Mouse (Mus musculus): ENCODE results near the gene Ncapg2. TPM values are rescaled to one million over a fixed set of nuclear protein-coding genes. Genes with fewer than 3 reads are reported as not detected.

The Ncapg2 gene
- polyA plus RNA-seq, 1 experiment from 2014 or later: 56.1 TPM

GRCm38 (mm10) chr12:116485591-116486403 is 80.6 kb downstream of the Ncapg2 start, which contains the start of gene Ptprn2:
Gene Ptprn2, plus strand, starts transcription at chr12:116485720.
- peaks cover 7% of the 10 kb centered on the region for H3K4me1 ChIP-seq (replicated peaks; ENCODE audit: control insufficient read depth, insufficient read depth, low read length)
- no peaks in the 10 kb centered on the region for H3K36me3 ChIP-seq (ENCODE audit: control insufficient read depth, insufficient read depth, low read length)
- DNase-seq (ENCODE audit: low spot score) (peak; percentile 88), ATAC-seq (replicated peaks; ENCODE audit: low FRiP score) (peak; percentile 90)
- H3K9ac ChIP-seq (ENCODE audit: low read depth, low read length): no peak within 1 kb of the TSS
- peak within 1 kb of the TSS; percentile 90 for H3K4me2 ChIP-seq
- WGBS: 1% methylated on average over 79 of the region's 86 CpGs
- peak within 1 kb of the TSS; percentile 52 for H3K4me3 ChIP-seq (ENCODE audit: low read depth, low read length)
- no peak within 1 kb of the TSS for H3K27ac ChIP-seq (ENCODE audit: low read depth, low read length)
- no peaks in the 10 kb centered on the region for H3K9me3 ChIP-seq (ENCODE audit: control insufficient read depth, low read length)
- peaks cover 28% of the 10 kb centered on the region for H3K27me3 ChIP-seq (replicated peaks; ENCODE audit: control insufficient read depth, insufficient read depth, low read length)

- Histone ChIP-seq H3K9me3 (ENCODE audit: control insufficient read depth, low read length) (no peaks in the 10 kb centered on the region), H3K4me1 (replicated peaks; ENCODE audit: control insufficient read depth, insufficient read depth, low read length) (peaks cover 7% of the 10 kb centered on the region), H3K4me2 (peak overlapping the region; percentile 90), H3K27ac (ENCODE audit: low read depth, low read length) (no peak overlapping the region), H3K9ac (ENCODE audit: low read depth, low read length) (no peak overlapping the region), H3K4me3 (ENCODE audit: low read depth, low read length) (peak overlapping the region; percentile 52), H3K36me3 (ENCODE audit: control insufficient read depth, insufficient read depth, low read length) (no peaks in the 10 kb centered on the region), H3K27me3 (replicated peaks; ENCODE audit: control insufficient read depth, insufficient read depth, low read length) (peaks cover 28% of the 10 kb centered on the region)
- 8% methylated on average over 10 of the region's 10 CpGs for WGBS
- DNase-seq (ENCODE audit: low spot score) (no peak), ATAC-seq (replicated peaks; ENCODE audit: low FRiP score) (no peak)
Measured at GRCm38 (mm10) chr12:116486404-116486730, 81.2 kb downstream of the Ncapg2 start.

- H3K9me3 ChIP-seq (ENCODE audit: control insufficient read depth, low read length): no peaks in the 10 kb centered on the region
- no peaks in the 10 kb centered on the region for H3K36me3 ChIP-seq (ENCODE audit: control insufficient read depth, insufficient read depth, low read length)
- H3K9ac ChIP-seq (ENCODE audit: low read depth, low read length): no peak overlapping the region
- no peak overlapping the region for H3K4me2 ChIP-seq
- no peak overlapping the region for H3K4me3 ChIP-seq (ENCODE audit: low read depth, low read length)
- no peak for ATAC-seq (replicated peaks; ENCODE audit: low FRiP score)
- H3K27me3 ChIP-seq (replicated peaks; ENCODE audit: control insufficient read depth, insufficient read depth, low read length): peaks cover 28% of the 10 kb centered on the region
- WGBS: 64% methylated on average over 8 of the region's 8 CpGs
- no peak overlapping the region for H3K27ac ChIP-seq (ENCODE audit: low read depth, low read length)
- no peak for DNase-seq (ENCODE audit: low spot score)
- peaks cover 7% of the 10 kb centered on the region for H3K4me1 ChIP-seq (replicated peaks; ENCODE audit: control insufficient read depth, insufficient read depth, low read length)
Measured at GRCm38 (mm10) chr12:116488836-116489235, 83.6 kb downstream of the Ncapg2 start.

GRCm38 (mm10) chr12:116490575-116491356 is 85.6 kb downstream of the Ncapg2 start:
- H3K27ac ChIP-seq (ENCODE audit: low read depth, low read length): no peak overlapping the region
- peaks cover 4% of the 10 kb centered on the region for H3K4me1 ChIP-seq (replicated peaks; ENCODE audit: control insufficient read depth, insufficient read depth, low read length)
- H3K27me3 ChIP-seq (replicated peaks; ENCODE audit: control insufficient read depth, insufficient read depth, low read length): peaks cover 19% of the 10 kb centered on the region
- 55% methylated on average over 5 of the region's 5 CpGs for WGBS
- no peak for DNase-seq (ENCODE audit: low spot score)
- H3K4me2 ChIP-seq: no peak overlapping the region
- H3K9me3 ChIP-seq (ENCODE audit: control insufficient read depth, low read length): no peaks in the 10 kb centered on the region
- ATAC-seq (replicated peaks; ENCODE audit: low FRiP score): no peak
- no peaks in the 10 kb centered on the region for H3K36me3 ChIP-seq (ENCODE audit: control insufficient read depth, insufficient read depth, low read length)
- H3K4me3 ChIP-seq (ENCODE audit: low read depth, low read length): no peak overlapping the region
- no peak overlapping the region for H3K9ac ChIP-seq (ENCODE audit: low read depth, low read length)

GRCm38 (mm10) chr12:116498666-116499065 is 93.5 kb downstream of the Ncapg2 start:
- H3K9ac ChIP-seq (ENCODE audit: low read depth, low read length): no peak overlapping the region
- ATAC-seq (replicated peaks; ENCODE audit: low FRiP score) (no peak), DNase-seq (ENCODE audit: low spot score) (no peak)
- no peak overlapping the region for H3K4me3 ChIP-seq (ENCODE audit: low read depth, low read length)
- H3K36me3 ChIP-seq (ENCODE audit: control insufficient read depth, insufficient read depth, low read length): no peaks in the 10 kb centered on the region
- no peaks in the 10 kb centered on the region for H3K9me3 ChIP-seq (ENCODE audit: control insufficient read depth, low read length)
- no peak overlapping the region for H3K4me2 ChIP-seq
- no peak overlapping the region for H3K27ac ChIP-seq (ENCODE audit: low read depth, low read length)
- no peaks in the 10 kb centered on the region for H3K27me3 ChIP-seq (replicated peaks; ENCODE audit: control insufficient read depth, insufficient read depth, low read length)
- H3K4me1 ChIP-seq (replicated peaks; ENCODE audit: control insufficient read depth, insufficient read depth, low read length): no peaks in the 10 kb centered on the region

- H3K4me3 ChIP-seq (ENCODE audit: low read depth, low read length): no peak overlapping the region
- H3K9me3 ChIP-seq (ENCODE audit: control insufficient read depth, low read length): no peaks in the 10 kb centered on the region
- DNase-seq (ENCODE audit: low spot score) (no peak), ATAC-seq (replicated peaks; ENCODE audit: low FRiP score) (no peak)
- no peak overlapping the region for H3K4me2 ChIP-seq
- WGBS: 82% methylated on average over 11 of the region's 11 CpGs
- no peak overlapping the region for H3K27ac ChIP-seq (ENCODE audit: low read depth, low read length)
- no peaks in the 10 kb centered on the region for H3K27me3 ChIP-seq (replicated peaks; ENCODE audit: control insufficient read depth, insufficient read depth, low read length)
- no peaks in the 10 kb centered on the region for H3K36me3 ChIP-seq (ENCODE audit: control insufficient read depth, insufficient read depth, low read length)
- no peak overlapping the region for H3K9ac ChIP-seq (ENCODE audit: low read depth, low read length)
- H3K4me1 ChIP-seq (replicated peaks; ENCODE audit: control insufficient read depth, insufficient read depth, low read length): no peaks in the 10 kb centered on the region
Measured at GRCm38 (mm10) chr12:116500652-116501051, 95.5 kb downstream of the Ncapg2 start.

GRCm38 (mm10) chr12:116512482-116512881 is 107.3 kb downstream of the Ncapg2 start:
- Histone ChIP-seq H3K27me3 (replicated peaks; ENCODE audit: control insufficient read depth, insufficient read depth, low read length) (no peaks in the 10 kb centered on the region), H3K4me1 (replicated peaks; ENCODE audit: control insufficient read depth, insufficient read depth, low read length) (no peaks in the 10 kb centered on the region), H3K36me3 (ENCODE audit: control insufficient read depth, insufficient read depth, low read length) (no peaks in the 10 kb centered on the region), H3K4me2 (no peak overlapping the region), H3K9me3 (ENCODE audit: control insufficient read depth, low read length) (no peaks in the 10 kb centered on the region; the same call in 1 of the 2 replicates), H3K4me3 (ENCODE audit: low read depth, low read length) (no peak overlapping the region), H3K9ac (ENCODE audit: low read depth, low read length) (no peak overlapping the region), H3K27ac (ENCODE audit: low read depth, low read length) (no peak overlapping the region)
- DNase-seq (ENCODE audit: low spot score) (no peak), ATAC-seq (replicated peaks; ENCODE audit: low FRiP score) (no peak)
- 81% methylated on average over 1 of the region's 1 CpGs for WGBS
